Mouse (Mus musculus): ENCODE data around the gene Tmem39a. TPM values are rescaled to one million over a fixed set of nuclear protein-coding genes. Genes with fewer than 3 reads are reported as not detected.

Gene Tmem39a
- total and polyA plus RNA-seq, 2 experiments from 2014 or later, result 13.5 to 15.4 TPM

GRCm38 (mm10) chr16:38613646-38614045, 55.1 kb downstream of the Tmem39a start:
- H3K27ac ChIP-seq, result no peak overlapping the region
- no peak overlapping the region for H3K9ac ChIP-seq (replicated peaks; ENCODE audit: low read length)
- no peaks in the 10 kb centered on the region for H3K27me3 ChIP-seq (ENCODE audit: insufficient read depth, low read length)
- no peaks in the 10 kb centered on the region for H3K4me1 ChIP-seq (ENCODE audit: insufficient read depth, low read length)
- no peak overlapping the region for H3K4me2 ChIP-seq (ENCODE audit: low read depth, low read length)
- ATAC-seq (no peak), DNase-seq (ENCODE audit: low spot score) (peak; percentile 27)
- 83% methylated on average over 6 of the region's 6 CpGs for WGBS
- no peaks in the 10 kb centered on the region for H3K9me3 ChIP-seq (ENCODE audit: low read length)
- TF ChIP-seq CTCF (IDR thresholded peaks at IDR 0.05; ENCODE audit: low read depth), result no peak
- no peaks in the 10 kb centered on the region; the same call in 1 of the 2 replicates for H3K36me3 ChIP-seq (ENCODE audit: insufficient read depth, low read length)
- no peak overlapping the region for H3K4me3 ChIP-seq (ENCODE audit: low read length)

GRCm38 (mm10) chr16:38617977-38618376, 59.5 kb downstream of the Tmem39a start:
- H3K27ac ChIP-seq, result no peak overlapping the region
- no peak overlapping the region for H3K4me3 ChIP-seq (ENCODE audit: low read length)
- ATAC-seq, result no peak
- no peaks in the 10 kb centered on the region for H3K9me3 ChIP-seq (ENCODE audit: low read length)
- no peak for DNase-seq (ENCODE audit: low spot score)
- H3K4me2 ChIP-seq (ENCODE audit: low read depth, low read length), result no peak overlapping the region
- no peak for TF ChIP-seq CTCF (IDR thresholded peaks at IDR 0.05; ENCODE audit: low read depth)
- H3K4me1 ChIP-seq (ENCODE audit: insufficient read depth, low read length), result no peaks in the 10 kb centered on the region
- H3K9ac ChIP-seq (replicated peaks; ENCODE audit: low read length), result no peak overlapping the region
- H3K36me3 ChIP-seq (ENCODE audit: insufficient read depth, low read length), result no peaks in the 10 kb centered on the region
- 94% methylated on average over 13 of the region's 13 CpGs for WGBS
- H3K27me3 ChIP-seq (ENCODE audit: insufficient read depth, low read length), result no peaks in the 10 kb centered on the region

GRCm38 (mm10) chr16:38619054-38619453, 60.6 kb downstream of the Tmem39a start:
- Histone ChIP-seq H3K9ac (replicated peaks; ENCODE audit: low read length) (no peak overlapping the region), H3K27ac (no peak overlapping the region), H3K36me3 (ENCODE audit: insufficient read depth, low read length) (no peaks in the 10 kb centered on the region), H3K4me3 (ENCODE audit: low read length) (no peak overlapping the region), H3K4me2 (ENCODE audit: low read depth, low read length) (no peak overlapping the region), H3K4me1 (ENCODE audit: insufficient read depth, low read length) (no peaks in the 10 kb centered on the region), H3K27me3 (ENCODE audit: insufficient read depth, low read length) (no peaks in the 10 kb centered on the region), H3K9me3 (ENCODE audit: low read length) (no peaks in the 10 kb centered on the region)
- peak; percentile 86 for TF ChIP-seq CTCF (IDR thresholded peaks at IDR 0.05; ENCODE audit: low read depth)
- WGBS, result 19% methylated on average over 6 of the region's 6 CpGs
- ATAC-seq (peak; percentile 87), DNase-seq (ENCODE audit: low spot score) (peak; percentile 88)

- no peak for DNase-seq (ENCODE audit: low spot score)
- 94% methylated on average over 16 of the region's 16 CpGs for WGBS
- Histone ChIP-seq H3K9ac (replicated peaks; ENCODE audit: low read length) (no peak overlapping the region), H3K4me2 (ENCODE audit: low read depth, low read length) (no peak overlapping the region), H3K36me3 (ENCODE audit: insufficient read depth, low read length) (no peaks in the 10 kb centered on the region), H3K27me3 (ENCODE audit: insufficient read depth, low read length) (no peaks in the 10 kb centered on the region), H3K27ac (no peak overlapping the region), H3K4me1 (ENCODE audit: insufficient read depth, low read length) (no peaks in the 10 kb centered on the region), H3K4me3 (ENCODE audit: low read length) (no peak overlapping the region), H3K9me3 (ENCODE audit: low read length) (no peaks in the 10 kb centered on the region)
- ATAC-seq, result no peak
- TF ChIP-seq CTCF (IDR thresholded peaks at IDR 0.05; ENCODE audit: low read depth), result no peak
These were observed 62.4 kb downstream of the Tmem39a start for GRCm38 (mm10) chr16:38620696-38621450.

- no peaks in the 10 kb centered on the region for H3K36me3 ChIP-seq (ENCODE audit: insufficient read depth, low read length)
- no peaks in the 10 kb centered on the region for H3K27me3 ChIP-seq (ENCODE audit: insufficient read depth, low read length)
- no peak overlapping the region for H3K9ac ChIP-seq (replicated peaks; ENCODE audit: low read length)
- DNase-seq (ENCODE audit: low spot score) (peak; percentile 57), ATAC-seq (no peak)
- H3K4me2 ChIP-seq (ENCODE audit: low read depth, low read length), result no peak overlapping the region
- WGBS, result 82% methylated on average over 2 of the region's 2 CpGs
- H3K27ac ChIP-seq, result no peak overlapping the region
- peak; percentile 44 for TF ChIP-seq CTCF (IDR thresholded peaks at IDR 0.05; ENCODE audit: low read depth)
- H3K4me1 ChIP-seq (ENCODE audit: insufficient read depth, low read length), result no peaks in the 10 kb centered on the region
- no peak overlapping the region for H3K4me3 ChIP-seq (ENCODE audit: low read length)
- H3K9me3 ChIP-seq (ENCODE audit: low read length), result no peaks in the 10 kb centered on the region
These were observed 63.8 kb downstream of the Tmem39a start for GRCm38 (mm10) chr16:38622283-38622682.

GRCm38 (mm10) chr16:38624303-38624702, 65.8 kb downstream of the Tmem39a start:
- Histone ChIP-seq H3K9me3 (ENCODE audit: low read length) (no peaks in the 10 kb centered on the region), H3K4me3 (ENCODE audit: low read length) (no peak overlapping the region), H3K36me3 (ENCODE audit: insufficient read depth, low read length) (no peaks in the 10 kb centered on the region), H3K27ac (no peak overlapping the region), H3K4me2 (ENCODE audit: low read depth, low read length) (no peak overlapping the region), H3K9ac (replicated peaks; ENCODE audit: low read length) (no peak overlapping the region), H3K4me1 (ENCODE audit: insufficient read depth, low read length) (no peaks in the 10 kb centered on the region), H3K27me3 (ENCODE audit: insufficient read depth, low read length) (no peaks in the 10 kb centered on the region)
- TF ChIP-seq CTCF (IDR thresholded peaks at IDR 0.05; ENCODE audit: low read depth), result no peak
- ATAC-seq (no peak), DNase-seq (ENCODE audit: low spot score) (no peak)
- 75% methylated on average over 11 of the region's 11 CpGs for WGBS

- no peaks in the 10 kb centered on the region for H3K4me1 ChIP-seq (ENCODE audit: insufficient read depth, low read length)
- DNase-seq (ENCODE audit: low spot score) (no peak), ATAC-seq (no peak)
- H3K4me3 ChIP-seq (ENCODE audit: low read length), result no peak overlapping the region
- no peaks in the 10 kb centered on the region for H3K9me3 ChIP-seq (ENCODE audit: low read length)
- no peaks in the 10 kb centered on the region for H3K36me3 ChIP-seq (ENCODE audit: insufficient read depth, low read length)
- TF ChIP-seq CTCF (IDR thresholded peaks at IDR 0.05; ENCODE audit: low read depth), result no peak
- WGBS, result 82% methylated on average over 7 of the region's 7 CpGs
- H3K27ac ChIP-seq, result no peak overlapping the region
- no peak overlapping the region for H3K9ac ChIP-seq (replicated peaks; ENCODE audit: low read length)
- H3K27me3 ChIP-seq (ENCODE audit: insufficient read depth, low read length), result no peaks in the 10 kb centered on the region
- no peak overlapping the region for H3K4me2 ChIP-seq (ENCODE audit: low read depth, low read length)
These were observed 66.9 kb downstream of the Tmem39a start for GRCm38 (mm10) chr16:38625411-38625810.

All from hindbrain, postnatal 0 days (tissue).